Mouse (Mus musculus) limb, embryonic 13.5 days (tissue): Measurements from ENCODE around the gene Cxcr6. TPM values are rescaled to one million over a fixed set of nuclear protein-coding genes. Genes with fewer than 3 reads are reported as not detected.
A peak's percentile ranks its signal among the peaks of the same experiment; 100 is the strongest.

Experiments
- ATAC-seq: fragments of 200-750 bp; cut with Nextera tagmentation; 2 replicates; pipeline ENCODE4 v1.8.0; 2017; ENCODE audit warnings: low read depth, moderate number of reproducible peaks, moderate TSS enrichment; ENCODE audit not compliant: low FRiP score
- H3K27ac ChIP-seq: fragments of 300-500 bp; sonication (generic); 2 replicates; pipeline ENCODE4 v1.5.1; 2015; ENCODE audit warnings: inconsistent platforms, mild to moderate bottlenecking, moderate library complexity
- H3K27me3 ChIP-seq: fragments of 300-500 bp; sonication (generic); 2 replicates; pipeline ENCODE4 v1.6.1; 2015; ENCODE audit warnings: mild to moderate bottlenecking, inconsistent platforms
- H3K36me3 ChIP-seq: fragments of 300-500 bp; sonication (generic); 2 replicates; pipeline ENCODE4 v1.6.1; 2015; ENCODE audit warnings: inconsistent platforms, mild to moderate bottlenecking, moderate library complexity
- H3K4me1 ChIP-seq: fragments of 300-500 bp; sonication (generic); 2 replicates; pipeline ENCODE4 v1.6.1; 2015; ENCODE audit warnings: inconsistent platforms
- H3K4me2 ChIP-seq: fragments of 300-500 bp; sonication (generic); replicated peaks from 2 replicates; pipeline ENCODE4 v1.6.1; 2015; ENCODE audit warnings: inconsistent platforms, mild to moderate bottlenecking, moderate library complexity
- H3K4me3 ChIP-seq: fragments of 300-500 bp; sonication (generic); 2 replicates; pipeline ENCODE4 v1.5.1; 2015; ENCODE audit warnings: moderate library complexity, mild to moderate bottlenecking, inconsistent platforms
- H3K9ac ChIP-seq: fragments of 300-500 bp; sonication (generic); 2 replicates; pipeline ENCODE4 v1.6.1; 2015; ENCODE audit warnings: mild to moderate bottlenecking, inconsistent platforms
- H3K9me3 ChIP-seq: fragments of 300-500 bp; sonication (generic); 2 replicates; pipeline ENCODE4 v1.6.1; 2016; ENCODE audit warnings: inconsistent platforms
- WGBS: fragments of 180-500 bp; shearing (Covaris S2); methylation state at CpG from one replicate; pipeline ENCODE4 v1.1.7; 2015; 5-methylcytosine and 5-hydroxymethylcytosine counted together
- polyA plus RNA-seq: library from polyadenylated mRNA; unstranded; fragments of >200 nt; fragmentation: Nextera tagmentation; extraction: Ambion mirVana; gene quantifications from 2 replicates; pipeline ENCODE4 v1.2.1, GENCODE M21; 2015

Gene Cxcr6
- polyA plus RNA-seq, 1 experiment from 2014 or later, result 0.17 TPM

DNA sequence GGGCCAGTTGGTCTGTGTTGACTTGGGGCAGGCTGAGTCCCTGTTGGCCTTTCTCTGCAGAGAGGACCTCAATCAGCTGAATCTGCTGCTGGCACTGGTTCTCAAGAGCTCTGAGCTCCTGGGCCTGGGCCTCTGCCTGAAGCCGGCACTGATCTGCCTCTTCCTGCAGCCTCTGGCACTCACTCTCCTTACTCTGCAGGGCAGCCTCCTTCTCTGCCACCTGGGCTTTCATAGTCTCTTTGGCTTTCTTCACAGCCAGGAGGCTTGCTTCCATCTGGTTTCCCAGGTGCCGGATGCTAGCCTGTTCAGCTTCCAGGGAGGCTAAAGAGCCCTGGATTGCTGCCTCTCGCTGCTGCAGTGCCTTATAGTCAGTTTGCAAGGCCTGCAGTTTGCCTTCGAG, 22.6 kb downstream of the Cxcr6 start:
- H3K36me3 ChIP-seq, result peaks cover 73% of the 10 kb centered on the region
- no peak overlapping the region for H3K4me3 ChIP-seq
- H3K27ac ChIP-seq, result no peak overlapping the region
- no peaks in the 10 kb centered on the region for H3K27me3 ChIP-seq
- no peak overlapping the region for H3K9ac ChIP-seq
- H3K9me3 ChIP-seq, result no peaks in the 10 kb centered on the region
- ATAC-seq, result no peak
- 88% methylated on average over 4 of the region's 4 CpGs for WGBS
- no peaks in the 10 kb centered on the region for H3K4me1 ChIP-seq
- no peak overlapping the region for H3K4me2 ChIP-seq

DNA sequence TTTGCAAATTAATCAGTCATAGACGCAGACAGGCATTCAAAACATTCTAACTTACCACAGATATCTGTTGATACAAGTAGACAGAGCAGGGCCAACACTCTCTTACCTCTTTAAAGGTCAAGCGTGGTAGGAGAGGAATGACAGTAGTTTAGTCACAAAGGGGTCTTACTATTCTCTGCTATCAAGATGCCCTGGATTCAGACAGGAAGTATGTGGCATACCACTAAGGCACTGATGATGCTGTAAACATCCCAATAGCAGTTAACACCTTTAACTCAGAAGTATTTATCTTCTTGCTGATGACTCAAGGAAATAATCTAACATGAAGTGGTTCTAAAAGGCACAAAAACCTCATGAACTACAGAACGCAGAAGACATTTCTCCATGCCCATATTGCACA, 29.6 kb downstream of the Cxcr6 start:
- no peaks in the 10 kb centered on the region for H3K4me1 ChIP-seq
- no peak overlapping the region for H3K4me3 ChIP-seq
- 88% methylated on average over 3 of the region's 3 CpGs for WGBS
- no peaks in the 10 kb centered on the region for H3K9me3 ChIP-seq
- H3K4me2 ChIP-seq, result no peak overlapping the region
- H3K27me3 ChIP-seq, result no peaks in the 10 kb centered on the region
- H3K36me3 ChIP-seq, result peaks cover 62% of the 10 kb centered on the region
- H3K27ac ChIP-seq, result no peak overlapping the region
- no peak overlapping the region for H3K9ac ChIP-seq
- no peak for ATAC-seq

DNA sequence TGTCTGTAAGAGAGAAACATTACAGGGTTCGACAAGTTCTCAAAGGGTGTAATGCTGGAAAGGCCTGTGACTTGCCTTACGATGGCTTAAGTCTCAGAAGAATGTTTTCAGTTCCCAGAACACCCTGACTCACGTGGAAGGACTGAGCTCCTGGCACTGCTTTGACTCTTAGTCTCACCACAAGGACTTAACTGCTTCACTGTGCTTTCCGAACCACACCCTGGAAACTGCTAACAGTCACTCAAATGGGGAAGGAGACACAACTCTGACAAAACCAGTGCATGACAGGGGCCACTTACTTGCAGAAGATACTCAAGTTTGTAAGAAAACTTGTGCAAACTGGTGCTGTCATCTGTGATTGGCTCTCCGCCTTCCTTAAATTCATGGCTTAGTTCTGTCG, 34.0 kb downstream of the Cxcr6 start:
- H3K4me2 ChIP-seq, result no peak overlapping the region
- no peak for ATAC-seq
- H3K27me3 ChIP-seq, result no peaks in the 10 kb centered on the region
- no peak overlapping the region for H3K9ac ChIP-seq
- H3K36me3 ChIP-seq, result peaks cover 54% of the 10 kb centered on the region
- H3K27ac ChIP-seq, result no peak overlapping the region
- H3K9me3 ChIP-seq, result no peaks in the 10 kb centered on the region
- 86% methylated on average over 6 of the region's 6 CpGs for WGBS
- H3K4me1 ChIP-seq, result no peaks in the 10 kb centered on the region
- no peak overlapping the region for H3K4me3 ChIP-seq

DNA sequence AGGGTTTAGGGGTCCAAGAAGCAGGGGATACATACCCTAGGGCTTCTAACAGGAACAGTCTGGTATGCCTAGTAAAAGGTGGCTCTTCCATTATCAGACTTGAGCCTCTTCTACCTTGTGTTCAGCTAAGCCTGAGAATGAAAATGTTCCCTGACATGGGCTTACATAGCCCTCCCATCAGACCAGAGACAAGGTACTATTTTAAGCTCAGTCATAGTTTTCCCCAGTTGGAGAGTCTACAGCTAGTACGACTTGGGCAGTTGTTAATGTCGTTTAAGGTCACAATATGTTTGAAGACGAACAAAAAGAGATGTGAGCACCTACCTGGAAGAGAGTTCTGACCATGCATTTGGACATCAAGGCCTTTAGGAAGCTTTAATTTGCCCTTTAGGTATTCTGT, 38.2 kb downstream of the Cxcr6 start:
- WGBS, result 85% methylated on average over 3 of the region's 3 CpGs
- no peak for ATAC-seq
- Histone ChIP-seq H3K4me2 (no peak overlapping the region), H3K4me1 (no peaks in the 10 kb centered on the region), H3K36me3 (peaks cover 21% of the 10 kb centered on the region), H3K4me3 (no peak overlapping the region), H3K9ac (no peak overlapping the region), H3K9me3 (no peaks in the 10 kb centered on the region), H3K27ac (no peak overlapping the region), H3K27me3 (no peaks in the 10 kb centered on the region)

DNA sequence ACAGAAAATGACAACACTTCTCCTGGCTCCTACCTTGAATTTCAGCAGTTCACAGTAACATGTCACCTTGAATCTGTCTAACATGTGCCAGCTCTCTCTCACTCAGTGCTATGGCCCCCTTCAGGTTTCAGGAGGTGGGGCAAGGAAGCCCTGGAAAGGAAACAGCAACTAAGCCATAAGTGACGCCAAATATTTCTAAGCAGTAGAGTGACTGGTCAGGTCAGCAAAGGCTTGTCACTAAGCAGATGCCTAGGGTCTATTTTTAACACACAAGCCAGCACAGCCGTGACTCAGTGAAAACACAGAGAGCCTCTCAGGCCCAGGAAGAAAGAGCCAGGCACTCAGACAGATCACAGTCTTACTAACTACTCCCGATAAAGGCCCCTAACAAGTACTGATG, 38.8 kb downstream of the Cxcr6 start:
- peaks cover 15% of the 10 kb centered on the region for H3K36me3 ChIP-seq
- no peak overlapping the region for H3K4me2 ChIP-seq
- no peak for ATAC-seq
- 66% methylated on average over 3 of the region's 3 CpGs for WGBS
- H3K4me3 ChIP-seq, result no peak overlapping the region
- H3K9me3 ChIP-seq, result no peaks in the 10 kb centered on the region
- no peak overlapping the region for H3K27ac ChIP-seq
- H3K9ac ChIP-seq, result no peak overlapping the region
- H3K4me1 ChIP-seq, result peaks cover 4% of the 10 kb centered on the region; the same call in 1 of the 2 replicates
- H3K27me3 ChIP-seq, result no peaks in the 10 kb centered on the region

DNA sequence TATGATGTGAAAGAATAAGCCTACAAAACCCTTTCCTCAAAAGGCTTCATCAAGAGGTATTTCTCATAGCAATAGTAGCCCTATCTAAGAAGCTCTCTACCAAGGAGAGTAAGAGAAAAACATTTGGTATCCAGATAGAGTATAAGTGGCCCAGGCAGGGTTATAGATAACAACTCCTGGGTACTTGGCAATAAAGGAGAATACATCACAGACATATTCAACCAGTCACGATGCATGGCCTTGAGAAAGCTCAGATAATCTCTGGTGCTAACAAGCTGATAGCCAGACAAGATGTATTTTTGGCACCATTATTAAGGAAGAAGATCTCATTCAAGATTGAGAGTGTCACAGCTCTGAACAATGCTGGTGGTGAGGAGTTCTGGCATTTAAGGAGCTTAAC, 40.2 kb downstream of the Cxcr6 start:
- no peak overlapping the region for H3K9ac ChIP-seq
- no peak for ATAC-seq
- WGBS, result 95% methylated on average over 1 of the region's 1 CpGs
- no peaks in the 10 kb centered on the region for H3K27me3 ChIP-seq
- H3K9me3 ChIP-seq, result no peaks in the 10 kb centered on the region
- no peak overlapping the region for H3K4me2 ChIP-seq
- H3K36me3 ChIP-seq, result peaks cover 8% of the 10 kb centered on the region; the same call in 1 of the 2 replicates
- H3K4me1 ChIP-seq, result peaks cover 12% of the 10 kb centered on the region
- H3K27ac ChIP-seq, result no peak overlapping the region
- no peak overlapping the region for H3K4me3 ChIP-seq

DNA sequence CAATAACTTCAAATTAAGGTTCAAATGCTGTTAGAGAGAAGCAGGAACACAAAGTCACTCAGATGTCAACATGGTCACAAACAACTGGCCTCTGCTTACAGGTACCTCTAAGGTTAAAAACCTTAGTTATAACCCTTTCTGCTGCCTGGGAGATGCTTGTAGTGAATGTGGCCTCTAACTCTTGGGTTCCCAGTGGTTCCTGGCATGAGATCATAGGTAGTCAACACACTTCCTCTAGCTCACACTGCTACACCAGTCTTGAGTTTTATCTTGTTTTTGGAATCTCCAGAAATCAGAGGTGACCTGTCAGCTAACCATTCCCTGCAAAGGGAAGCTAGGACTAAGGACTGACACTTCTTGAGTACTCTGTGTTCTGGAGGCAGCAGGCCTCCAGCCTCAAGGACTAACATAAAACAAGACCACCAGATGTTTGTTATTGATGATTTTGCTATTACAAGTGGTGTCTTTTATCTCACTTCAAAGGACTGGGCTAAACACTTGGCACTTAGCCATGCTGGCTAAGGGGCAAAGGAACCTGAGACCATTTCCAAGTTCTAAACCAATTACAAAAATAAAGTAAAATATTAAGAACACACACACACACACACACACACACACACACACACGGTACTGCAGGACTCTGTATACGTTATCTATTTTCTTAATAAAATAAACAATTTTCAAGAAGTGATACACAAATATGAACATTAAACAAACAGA, 43.9 kb downstream of the Cxcr6 start:
- Histone ChIP-seq H3K27ac (no peak overlapping the region), H3K27me3 (no peaks in the 10 kb centered on the region), H3K4me3 (no peak overlapping the region), H3K9me3 (no peaks in the 10 kb centered on the region), H3K4me1 (peaks cover 12% of the 10 kb centered on the region), H3K4me2 (peak overlapping the region; percentile 77), H3K36me3 (no peaks in the 10 kb centered on the region), H3K9ac (peak overlapping the region; percentile 85; the same call in 1 of the 2 replicates)
- no peak for ATAC-seq
- WGBS, result 58% methylated on average over 2 of the region's 2 CpGs

DNA sequence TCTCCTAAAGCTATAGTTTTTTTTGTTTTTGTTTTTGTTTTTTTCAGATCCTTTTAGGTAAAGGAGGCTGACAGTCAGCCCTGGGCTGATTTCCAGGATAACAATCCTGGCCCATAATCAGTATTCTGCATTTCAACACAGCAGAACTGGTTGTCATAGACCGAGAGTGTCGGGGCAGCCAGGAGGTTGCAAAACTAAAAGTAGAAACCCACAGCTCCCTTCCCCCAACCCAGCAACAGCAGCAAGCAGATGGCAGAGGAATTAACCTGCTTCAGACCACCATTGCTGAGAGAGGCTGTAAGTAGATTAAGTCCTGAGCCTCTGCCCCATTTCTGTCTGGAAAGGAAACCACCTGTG, 44.4 kb downstream of the Cxcr6 start:
- H3K27ac ChIP-seq, result peak overlapping the region; percentile 95; the same call in 1 of the 2 replicates
- H3K4me3 ChIP-seq, result peak overlapping the region; percentile 69
- H3K4me2 ChIP-seq, result peak overlapping the region; percentile 77
- no peak for ATAC-seq
- H3K27me3 ChIP-seq, result no peaks in the 10 kb centered on the region
- H3K9me3 ChIP-seq, result no peaks in the 10 kb centered on the region
- peaks cover 12% of the 10 kb centered on the region for H3K4me1 ChIP-seq
- no peaks in the 10 kb centered on the region for H3K36me3 ChIP-seq
- H3K9ac ChIP-seq, result peak overlapping the region; percentile 85
- WGBS, result 4% methylated on average over 2 of the region's 2 CpGs

DNA sequence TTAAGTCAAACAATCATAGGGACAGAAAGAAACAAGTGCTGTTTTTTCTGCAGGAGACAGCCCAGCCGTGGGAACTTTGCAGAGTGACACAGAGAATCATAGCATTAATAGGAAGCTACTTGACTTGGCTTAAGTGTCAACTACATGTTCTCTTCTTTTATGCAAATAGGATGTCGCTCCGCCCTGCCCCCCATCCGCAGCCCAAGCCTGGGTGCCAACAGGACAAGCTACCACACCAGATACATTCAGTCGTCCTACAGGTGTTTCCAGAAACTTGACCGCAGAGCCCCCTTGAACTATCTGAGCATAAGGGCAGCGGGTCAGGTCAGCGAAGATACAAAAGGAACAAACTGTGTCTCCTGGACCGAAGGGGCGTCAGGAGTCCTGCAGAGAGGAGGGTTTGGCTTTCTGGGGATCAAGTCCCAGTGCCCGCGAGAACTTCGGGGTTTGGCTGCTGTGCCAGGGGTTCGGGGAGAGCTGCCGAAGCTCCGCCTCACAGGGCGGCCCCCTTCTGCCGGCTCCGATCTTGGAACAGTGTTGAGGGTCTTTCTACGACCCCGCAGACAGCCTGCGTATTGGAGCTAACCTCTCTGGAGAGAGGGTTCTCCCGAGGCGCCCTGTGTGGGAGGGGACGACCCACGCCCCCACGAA, 44.9 kb downstream of the Cxcr6 start:
- no peaks in the 10 kb centered on the region for H3K36me3 ChIP-seq
- H3K27me3 ChIP-seq, result no peaks in the 10 kb centered on the region
- peak; percentile 83 for ATAC-seq
- H3K9ac ChIP-seq, result peak overlapping the region; percentile 85
- peaks cover 12% of the 10 kb centered on the region for H3K4me1 ChIP-seq
- WGBS, result under 1% methylated on average over 27 of the region's 27 CpGs
- peak overlapping the region; percentile 95 for H3K27ac ChIP-seq
- no peaks in the 10 kb centered on the region for H3K9me3 ChIP-seq
- H3K4me3 ChIP-seq, result peak overlapping the region; percentile 69
- peak overlapping the region; percentile 77 for H3K4me2 ChIP-seq

DNA sequence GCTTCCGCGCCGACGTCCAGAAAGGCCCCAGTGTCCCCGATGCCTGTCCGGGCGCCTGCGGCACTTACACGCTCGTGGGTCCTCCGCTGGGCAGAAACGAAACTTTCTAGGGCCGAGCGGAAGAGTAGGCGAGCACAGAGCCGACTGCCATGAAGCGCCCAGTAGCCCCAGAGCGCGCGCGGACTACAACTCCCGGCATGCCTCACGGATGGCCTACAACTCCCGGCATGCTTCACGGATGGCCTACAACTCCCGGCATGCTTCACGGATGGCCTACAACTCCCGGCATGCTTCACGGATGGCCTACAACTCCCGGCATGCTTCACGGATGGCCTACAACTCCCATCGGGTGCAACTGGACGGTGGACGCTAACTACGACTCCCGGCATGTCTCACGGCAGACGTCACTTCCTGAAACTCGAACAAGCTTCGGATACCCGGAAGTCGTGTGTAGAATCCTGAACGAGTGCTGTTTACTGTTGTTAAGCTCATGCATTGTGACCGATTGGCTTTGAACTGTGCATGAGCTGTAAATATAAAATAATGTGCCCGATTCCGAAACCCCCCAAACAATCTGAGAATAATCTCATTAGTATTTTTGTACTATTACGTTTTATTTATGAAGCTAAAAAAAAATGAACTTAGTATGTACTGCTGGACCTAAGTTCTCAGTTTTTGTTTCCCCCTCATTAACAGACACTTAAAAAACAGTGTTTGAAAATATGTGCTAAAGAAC, 45.6 kb downstream of the Cxcr6 start, which contains the start of gene Fyco1:
TSS of gene Fyco1 (minus strand) at position 187 of the 736 bp plus-strand sequence.
- Histone ChIP-seq H3K4me1 (peaks cover 12% of the 10 kb centered on the region), H3K4me2 (peak within 1 kb of the TSS; percentile 77), H3K36me3 (no peaks in the 10 kb centered on the region), H3K27ac (peak within 1 kb of the TSS; percentile 95), H3K9me3 (no peaks in the 10 kb centered on the region), H3K4me3 (peak within 1 kb of the TSS; percentile 69), H3K27me3 (no peaks in the 10 kb centered on the region), H3K9ac (peak within 1 kb of the TSS; percentile 85)
- ATAC-seq, result peak; percentile 97
- under 1% methylated on average over 47 of the region's 47 CpGs for WGBS

DNA sequence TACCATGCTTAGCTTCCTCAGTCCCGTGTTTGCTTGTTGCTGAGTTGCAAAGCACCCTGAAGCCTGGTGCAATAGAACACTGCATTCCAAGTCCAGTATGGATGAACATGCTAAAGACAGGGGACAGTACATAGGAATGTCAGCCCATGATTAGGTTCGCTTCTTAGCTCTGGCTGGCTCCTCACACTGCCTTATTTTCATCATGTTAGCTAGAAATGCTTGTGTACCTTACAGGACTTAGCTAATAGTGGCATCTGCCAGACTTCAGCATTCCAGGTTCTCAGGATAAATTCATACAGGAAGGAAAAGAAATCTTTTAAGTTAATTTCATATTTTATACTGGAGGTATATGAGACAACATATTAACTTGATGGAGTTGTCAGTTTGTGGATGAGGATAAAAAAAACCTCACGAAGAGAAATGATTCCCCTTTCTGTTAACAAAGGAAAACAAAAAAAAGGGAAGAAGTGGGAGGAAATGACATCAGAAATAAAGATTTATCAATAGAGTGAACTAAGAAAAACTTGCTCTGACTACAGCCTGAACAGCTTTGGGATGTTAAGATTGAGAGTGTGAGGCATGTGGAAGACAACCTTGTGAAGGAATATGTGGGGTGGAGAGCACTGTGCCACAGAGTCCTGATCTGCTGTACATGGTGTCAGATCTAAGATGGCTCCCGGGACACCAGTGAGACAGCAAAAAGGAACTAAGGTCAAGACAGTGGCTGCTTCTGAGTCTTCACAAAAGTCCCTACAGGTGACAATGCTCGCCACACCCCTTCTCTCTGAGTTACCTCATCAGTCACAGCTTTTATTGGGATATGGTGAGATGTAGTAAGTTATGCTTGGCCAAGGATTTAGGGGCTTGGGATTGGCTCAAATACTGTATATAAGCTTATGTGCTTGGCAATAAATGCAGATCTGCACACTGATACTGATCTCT, 46.4 kb downstream of the Cxcr6 start:
- 0 out of 2 replicates have a peak overlapping the region, but pooled peaks have one; percentile 27 for H3K9ac ChIP-seq

More for the DNA sequence above, 46.4 kb downstream of the Cxcr6 start:
- no peak for ATAC-seq
- Histone ChIP-seq H3K27ac (no peak overlapping the region), H3K4me2 (peak overlapping the region; percentile 63), H3K27me3 (no peaks in the 10 kb centered on the region), H3K4me3 (peak overlapping the region; percentile 34), H3K36me3 (no peaks in the 10 kb centered on the region), H3K4me1 (peaks cover 12% of the 10 kb centered on the region), H3K9me3 (no peaks in the 10 kb centered on the region)
- WGBS, result 68% methylated on average over 5 of the region's 5 CpGs
